Mouse (Mus musculus): Measurements from ENCODE around the gene Wdr60. TPM values are rescaled to one million over a fixed set of nuclear protein-coding genes. Genes with fewer than 3 reads are reported as not detected.
A peak's percentile ranks its signal among the peaks of the same experiment; 100 is the strongest.

The Wdr60 gene
- polyA plus RNA-seq, 1 experiment: 13.5 TPM

GRCm38 (mm10) chr12:116202176-116202981, 60.4 kb downstream of the Wdr60 start:
- Histone ChIP-seq H3K27ac (ENCODE audit: insufficient read depth, low read length) (no peak overlapping the region), H3K4me3 (replicated peaks; ENCODE audit: insufficient read depth, low read depth, low read length) (no peak overlapping the region), H3K4me1 (ENCODE audit: control insufficient read depth, insufficient read depth, low read length) (no peaks in the 10 kb centered on the region), H3K27me3 (ENCODE audit: control insufficient read depth, insufficient read depth, low read length) (no peaks in the 10 kb centered on the region)
- WGBS: 34% methylated on average over 9 of the region's 9 CpGs
- DNase-seq: peak; percentile 67 to 78
- TF ChIP-seq CTCF (IDR thresholded peaks at IDR 0.05; ENCODE audit: borderline replicate concordance, insufficient read depth, low read depth, low read length) (peak; percentile 99), POLR2A (IDR thresholded peaks at IDR 0.05; ENCODE audit: borderline replicate concordance, insufficient read depth, low read length) (no peak)

GRCm38 (mm10) chr12:116198791-116199190, 64.0 kb downstream of the Wdr60 start:
- no peak for TF ChIP-seq POLR2A (IDR thresholded peaks at IDR 0.05; ENCODE audit: borderline replicate concordance, insufficient read depth, low read length)
- no peak for TF ChIP-seq CTCF (IDR thresholded peaks at IDR 0.05; ENCODE audit: borderline replicate concordance, insufficient read depth, low read depth, low read length)
- 85% methylated on average over 6 of the region's 6 CpGs for WGBS

GRCm38 (mm10) chr12:116196221-116196620, 66.6 kb downstream of the Wdr60 start:
- no peak for TF ChIP-seq CTCF (IDR thresholded peaks at IDR 0.05; ENCODE audit: borderline replicate concordance, insufficient read depth, low read depth, low read length)
- TF ChIP-seq POLR2A (IDR thresholded peaks at IDR 0.05; ENCODE audit: borderline replicate concordance, insufficient read depth, low read length): no peak
- H3K27ac ChIP-seq (ENCODE audit: insufficient read depth, low read length): no peak overlapping the region
- H3K27me3 ChIP-seq (ENCODE audit: control insufficient read depth, insufficient read depth, low read length): no peaks in the 10 kb centered on the region
- no peak overlapping the region for H3K4me3 ChIP-seq (replicated peaks; ENCODE audit: insufficient read depth, low read depth, low read length)
- H3K4me1 ChIP-seq (ENCODE audit: control insufficient read depth, insufficient read depth, low read length): peaks cover 10% of the 10 kb centered on the region
- 88% methylated on average over 8 of the region's 8 CpGs for WGBS
- DNase-seq: no peak

More at GRCm38 (mm10) chr12:116198791-116199190, 64.0 kb downstream of the Wdr60 start:
- Histone ChIP-seq H3K4me1 (ENCODE audit: control insufficient read depth, insufficient read depth, low read length) (peaks cover 7% of the 10 kb centered on the region), H3K27ac (ENCODE audit: insufficient read depth, low read length) (no peak overlapping the region), H3K4me3 (replicated peaks; ENCODE audit: insufficient read depth, low read depth, low read length) (no peak overlapping the region), H3K27me3 (ENCODE audit: control insufficient read depth, insufficient read depth, low read length) (no peaks in the 10 kb centered on the region)
- no peak for DNase-seq

DNA sequence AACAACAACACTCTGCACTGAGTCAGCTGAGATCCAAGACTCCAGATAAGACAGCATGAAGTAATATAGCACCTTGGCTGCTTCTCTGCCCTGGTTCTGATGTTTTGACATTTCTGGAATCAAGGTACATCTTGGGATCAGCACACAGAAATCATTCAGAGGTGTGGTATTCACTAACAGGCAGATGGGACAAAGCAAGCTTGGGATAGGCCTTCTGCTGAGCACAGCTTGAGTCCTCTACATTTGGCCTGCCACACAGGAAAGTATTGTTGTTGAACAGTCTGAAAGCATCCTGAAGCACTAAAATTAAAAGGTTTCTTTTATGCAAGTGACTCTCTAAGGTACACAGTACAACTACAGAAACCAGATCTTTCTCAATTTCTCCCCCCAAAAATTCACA, 68.2 kb downstream of the Wdr60 start:
- no peaks in the 10 kb centered on the region for H3K27me3 ChIP-seq (ENCODE audit: control insufficient read depth, insufficient read depth, low read length)
- H3K4me3 ChIP-seq (replicated peaks; ENCODE audit: insufficient read depth, low read depth, low read length): no peak overlapping the region
- H3K27ac ChIP-seq (ENCODE audit: insufficient read depth, low read length): peak overlapping the region; percentile 36; the same call in 1 of the 2 replicates
- TF ChIP-seq POLR2A (IDR thresholded peaks at IDR 0.05; ENCODE audit: borderline replicate concordance, insufficient read depth, low read length) (no peak), CTCF (IDR thresholded peaks at IDR 0.05; ENCODE audit: borderline replicate concordance, insufficient read depth, low read depth, low read length) (no peak)
- peak; percentile 63 to 78 for DNase-seq
- H3K4me1 ChIP-seq (ENCODE audit: control insufficient read depth, insufficient read depth, low read length): peaks cover 10% of the 10 kb centered on the region

DNA sequence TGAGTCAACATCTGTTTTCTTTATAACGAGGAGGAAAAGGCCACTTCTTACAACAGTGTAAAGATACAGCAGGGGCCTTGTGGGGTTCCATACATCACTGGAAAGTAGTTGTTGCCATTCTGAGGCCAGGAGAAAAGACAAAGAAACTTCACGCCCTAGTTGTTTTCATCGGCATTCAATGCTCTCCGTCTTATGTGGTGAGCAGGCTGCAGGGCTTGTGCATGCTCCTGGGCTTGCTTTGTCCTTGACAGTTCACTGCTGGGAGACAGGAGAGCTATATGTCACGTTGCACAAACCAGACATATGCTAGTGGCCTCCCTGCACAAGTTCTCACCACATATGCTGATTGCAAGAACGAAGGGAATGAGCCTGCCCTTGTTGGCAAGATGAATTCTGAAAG, 68.9 kb downstream of the Wdr60 start:
- TF ChIP-seq CTCF (IDR thresholded peaks at IDR 0.05; ENCODE audit: borderline replicate concordance, insufficient read depth, low read depth, low read length) (no peak), POLR2A (IDR thresholded peaks at IDR 0.05; ENCODE audit: borderline replicate concordance, insufficient read depth, low read length) (no peak)
- 32% methylated on average over 6 of the region's 6 CpGs for WGBS
- Histone ChIP-seq H3K27me3 (ENCODE audit: control insufficient read depth, insufficient read depth, low read length) (no peaks in the 10 kb centered on the region), H3K4me3 (replicated peaks; ENCODE audit: insufficient read depth, low read depth, low read length) (no peak overlapping the region), H3K27ac (ENCODE audit: insufficient read depth, low read length) (peak overlapping the region; percentile 36), H3K4me1 (ENCODE audit: control insufficient read depth, insufficient read depth, low read length) (peaks cover 10% of the 10 kb centered on the region)
- DNase-seq: no peak

GRCm38 (mm10) chr12:116183212-116183935, 79.4 kb downstream of the Wdr60 start:
- WGBS: 87% methylated on average over 6 of the region's 6 CpGs
- DNase-seq: no peak
- TF ChIP-seq POLR2A (IDR thresholded peaks at IDR 0.05; ENCODE audit: borderline replicate concordance, insufficient read depth, low read length) (no peak), CTCF (IDR thresholded peaks at IDR 0.05; ENCODE audit: borderline replicate concordance, insufficient read depth, low read depth, low read length) (no peak)
- Histone ChIP-seq H3K4me3 (replicated peaks; ENCODE audit: insufficient read depth, low read depth, low read length) (no peak overlapping the region), H3K27ac (ENCODE audit: insufficient read depth, low read length) (no peak overlapping the region), H3K4me1 (ENCODE audit: control insufficient read depth, insufficient read depth, low read length) (no peaks in the 10 kb centered on the region), H3K27me3 (ENCODE audit: control insufficient read depth, insufficient read depth, low read length) (no peaks in the 10 kb centered on the region)

DNA sequence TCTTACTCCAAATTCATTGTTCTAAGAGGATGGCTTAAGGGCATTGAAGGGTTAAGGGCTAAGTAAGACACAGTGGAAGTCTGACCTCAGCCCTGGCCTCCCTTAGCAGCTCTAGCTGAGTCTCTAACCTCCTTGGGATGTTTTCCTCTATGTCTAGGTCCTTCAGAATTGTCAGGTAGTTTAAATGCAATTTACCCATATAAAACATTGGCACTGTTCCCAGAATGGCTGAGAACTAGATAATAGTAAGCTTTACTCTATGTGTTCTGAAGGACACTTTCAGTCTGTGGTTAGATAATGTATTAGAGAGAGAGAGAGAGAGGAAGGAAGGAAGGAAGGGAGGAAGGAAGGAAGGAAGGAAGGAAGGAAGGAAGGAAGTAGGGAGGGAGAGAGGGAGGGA, 80.4 kb downstream of the Wdr60 start:
- TF ChIP-seq POLR2A (IDR thresholded peaks at IDR 0.05; ENCODE audit: borderline replicate concordance, insufficient read depth, low read length) (no peak), CTCF (IDR thresholded peaks at IDR 0.05; ENCODE audit: borderline replicate concordance, insufficient read depth, low read depth, low read length) (no peak)
- no peak for DNase-seq
- no peaks in the 10 kb centered on the region for H3K4me1 ChIP-seq (ENCODE audit: control insufficient read depth, insufficient read depth, low read length)
- no peak overlapping the region for H3K4me3 ChIP-seq (replicated peaks; ENCODE audit: insufficient read depth, low read depth, low read length)
- no peak overlapping the region for H3K27ac ChIP-seq (ENCODE audit: insufficient read depth, low read length)
- H3K27me3 ChIP-seq (ENCODE audit: control insufficient read depth, insufficient read depth, low read length): no peaks in the 10 kb centered on the region
